Mouse (Mus musculus) heart, adult 8-10 months (tissue): Measurements from ENCODE around the gene Ang. TPM values are rescaled to one million over a fixed set of nuclear protein-coding genes. Genes with fewer than 3 reads are reported as not detected.
A peak's percentile ranks its signal among the peaks of the same experiment; 100 is the strongest.

Experiments
- DNase-seq: peaks from one replicate; pipeline ENCODE4 v3.0.0; 2022; ENCODE audit warnings: low spot score
- total RNA-seq, 4 experiments: library from RNA; stranded (reverse); gene quantifications; 2 replicates each; pipeline ENCODE4 v1.2.4; 2022

Ang gene
- total RNA-seq, 4 experiments from 2014 or later, result 3.6 to 9.2 (median 4.9) TPM

- peak; percentile 99 for DNase-seq
Measured at GRCm38 (mm10) chr14:51088970-51089673, 1.8 kb upstream of the Ang start.

GRCm38 (mm10) chr14:51089674-51090076 lies 1.3 kb upstream of the Ang start:
- no peak for DNase-seq

GRCm38 (mm10) chr14:51090077-51090781 lies 721 bp upstream of the Ang start:
- DNase-seq, result peak; percentile 92

GRCm38 (mm10) chr14:51092073-51092620 lies 1.2 kb downstream of the Ang start:
- no peak for DNase-seq

- DNase-seq, result peak; percentile 57
Measured at GRCm38 (mm10) chr14:51093496-51093895, 2.5 kb downstream of the Ang start.

- DNase-seq, result no peak
Measured at GRCm38 (mm10) chr14:51094096-51094875, 3.3 kb downstream of the Ang start.

GRCm38 (mm10) chr14:51094921-51095320 lies 4.0 kb downstream of the Ang start:
- no peak for DNase-seq

GRCm38 (mm10) chr14:51095736-51096524 lies 5.0 kb downstream of the Ang start:
- no peak for DNase-seq

GRCm38 (mm10) chr14:51098300-51098699 lies 7.3 kb downstream of the Ang start:
- peak; percentile 86 for DNase-seq

- DNase-seq, result no peak
Measured at GRCm38 (mm10) chr14:51098921-51099320, 8.0 kb downstream of the Ang start.

- no peak for DNase-seq
Measured at GRCm38 (mm10) chr14:51101284-51101683, 10.3 kb downstream of the Ang start.

GRCm38 (mm10) chr14:51103217-51103616 lies 12.3 kb downstream of the Ang start:
- peak; percentile 63 for DNase-seq

GRCm38 (mm10) chr14:51104366-51104765 lies 13.4 kb downstream of the Ang start:
- DNase-seq, result no peak

GRCm38 (mm10) chr14:51106449-51106967 lies 15.6 kb downstream of the Ang start:
- DNase-seq, result no peak

- no peak for DNase-seq
Measured at GRCm38 (mm10) chr14:51111966-51112365, 21.0 kb downstream of the Ang start.

- no peak for DNase-seq
Measured at GRCm38 (mm10) chr14:51113476-51113875, 22.5 kb downstream of the Ang start.

- DNase-seq, result no peak
Measured at GRCm38 (mm10) chr14:51113916-51114560, 23.1 kb downstream of the Ang start, which contains the start of gene Eddm3b. Gene Eddm3b (plus strand): TSS chr14:51114426.

- no peak for DNase-seq
Measured at GRCm38 (mm10) chr14:51125684-51126083, 34.7 kb downstream of the Ang start.

- DNase-seq, result no peak
Measured at GRCm38 (mm10) chr14:51127648-51128258, 36.8 kb downstream of the Ang start.
